Mouse (Mus musculus): ENCODE results near the gene Spats2.
"Not testable (repeated sequence)": the region's sequence is repeated elsewhere in the genome, so short reads cannot be mapped to it uniquely, and the experiment has no call there.

DNA sequence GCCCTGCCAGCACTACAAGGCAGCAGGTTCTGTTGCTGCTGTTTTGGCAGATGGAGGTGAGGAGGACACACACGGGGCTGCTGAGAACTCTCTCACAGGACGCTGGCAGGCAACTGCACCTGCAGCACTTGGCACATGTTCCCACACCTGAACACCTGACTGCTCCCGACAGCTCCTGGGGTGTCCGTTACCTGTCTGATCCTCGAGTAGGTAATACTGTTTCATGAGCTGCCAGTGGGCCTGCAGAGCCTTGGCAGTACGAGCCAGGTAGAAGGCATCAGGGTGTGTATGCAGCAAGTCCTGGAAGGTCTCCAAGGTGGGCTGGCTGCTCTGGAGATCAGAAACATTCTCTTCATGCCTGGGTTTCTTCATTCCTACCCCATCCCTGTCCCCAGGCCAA is 121.0 kb downstream of the Spats2 start:
- not testable (repeated sequence) for TF ChIP-seq CTCF (IDR thresholded peaks at IDR 0.05; ENCODE audit: control insufficient read depth, insufficient read depth, insufficient read length); CEBPB (IDR thresholded peaks at IDR 0.05; ENCODE audit: low read depth); FOSL1 (IDR thresholded peaks at IDR 0.05; ENCODE audit: insufficient read depth, low read length, poor library complexity, severe bottlenecking); MYOD1 (IDR thresholded peaks at IDR 0.05; ENCODE audit: control insufficient read depth, insufficient read length, low read depth); MYOG (IDR thresholded peaks at IDR 0.05; ENCODE audit: control insufficient read depth, extremely low read depth, insufficient read length)

Data from C2C12 (cell line).